Mouse (Mus musculus) G1E (cell line): ENCODE results near the gene 2010109A12Rik. TPM values are rescaled to one million over a fixed set of nuclear protein-coding genes. Genes with fewer than 3 reads are reported as not detected.
A peak's percentile ranks its signal among the peaks of the same experiment; 100 is the strongest.

Source experiments
- ATAC-seq: 2 replicates; pipeline ENCODE4 v1.8.0; 2016; ENCODE audit warnings: mild to moderate bottlenecking; ENCODE audit not compliant: insufficient number of reproducible peaks, poor library complexity, low FRiP score, severe bottlenecking; ENCODE audit errors: extremely low read depth
- DNase-seq: peaks from one replicate; pipeline ENCODE4 v3.0.0; 2012; ENCODE audit warnings: low spot score
- H3K27me3 ChIP-seq: 2 replicates; pipeline ENCODE4 v1.6.1; 2012; ENCODE audit warnings: mild to moderate bottlenecking, low read length, inconsistent platforms; ENCODE audit not compliant: insufficient read depth
- H3K36me3 ChIP-seq: replicated peaks from 2 replicates; pipeline ENCODE3; 2012; ENCODE audit warnings: mild to moderate bottlenecking, inconsistent platforms
- H3K4me1 ChIP-seq: 2 replicates; pipeline ENCODE4 v1.6.1; 2012; ENCODE audit warnings: low read depth, low read length, inconsistent platforms, mixed read lengths; ENCODE audit not compliant: insufficient read depth
- H3K4me3 ChIP-seq: 2 replicates; pipeline ENCODE4 v1.5.1; 2012; ENCODE audit warnings: low read depth, mild to moderate bottlenecking, inconsistent platforms, low read length, moderate library complexity, mixed read lengths
- H3K9me3 ChIP-seq: replicated peaks from 2 replicates; pipeline ENCODE4 v1.6.1; 2012; ENCODE audit warnings: inconsistent platforms
- CTCF ChIP-seq: IDR thresholded peaks from 2 replicates; pipeline ENCODE4 v1.5.1; 2012; ENCODE audit warnings: low read depth, low read length, inconsistent platforms, mixed read lengths
- GATA1 ChIP-seq: IDR thresholded peaks from 2 replicates; pipeline ENCODE4 v1.6.1; 2012; ENCODE audit warnings: borderline replicate concordance, low read length, inconsistent platforms, mixed read lengths
- GATA2 ChIP-seq: IDR thresholded peaks from 2 replicates; pipeline ENCODE4 v1.6.1; 2012; ENCODE audit warnings: low read depth, low read length, inconsistent platforms, borderline replicate concordance
- POLR2AphosphoS5 ChIP-seq: IDR thresholded peaks from 2 replicates; pipeline ENCODE4 v1.6.1; 2012; ENCODE audit warnings: low read depth, low read length, inconsistent platforms; ENCODE audit not compliant: insufficient replicate concordance
- TAL1 ChIP-seq: conservative IDR thresholded peaks from 2 replicates; pipeline ENCODE4 v1.6.1; 2012; ENCODE audit warnings: low read depth, low read length, inconsistent platforms, mixed read lengths
- polyA plus RNA-seq: library from polyadenylated mRNA; stranded (reverse); fragments of >175 nt; gene quantifications from 2 replicates; pipeline ENCODE4 v1.2.3, GENCODE M21; 2012
- total RNA-seq, 2 experiments: library from RNA; stranded (forward) in 1 of 2; stranded (reverse) in 1 of 2; fragments of 200-1000 nt in 1 of 2; fragments of >200 nt in 1 of 2; fragmentation: Nextera tagmentation in 1 of 2; gene quantifications; 2 replicates each; pipeline ENCODE4 v1.2.3; 2014 to 2017

Gene 2010109A12Rik
- total and polyA plus RNA-seq, 3 experiments, result 0.26 to 2.0 (median 1.4) TPM

GRCm38 (mm10) chr5:93174675-93175074 lies 31.6 kb upstream of the 2010109A12Rik start:
- ATAC-seq (no peak), DNase-seq (no peak)
- Histone ChIP-seq H3K9me3 (no peaks in the 10 kb centered on the region), H3K4me1 (peaks cover 4% of the 10 kb centered on the region), H3K36me3 (peaks cover 86% of the 10 kb centered on the region), H3K4me3 (no peak overlapping the region), H3K27me3 (no peaks in the 10 kb centered on the region)
- TF ChIP-seq GATA1, result no peak
- no peak for TF ChIP-seq POLR2AphosphoS5
- TF ChIP-seq TAL1, result no peak

- no peak for TF ChIP-seq CTCF
- no peak for TF ChIP-seq TAL1
- no peak for TF ChIP-seq POLR2AphosphoS5
- TF ChIP-seq GATA2, result no peak
- TF ChIP-seq GATA1, result no peak
- ATAC-seq, result no peak
- H3K4me1 ChIP-seq, result peaks cover 7% of the 10 kb centered on the region
- peaks cover 80% of the 10 kb centered on the region for H3K36me3 ChIP-seq
- H3K27me3 ChIP-seq, result no peaks in the 10 kb centered on the region
- H3K4me3 ChIP-seq, result no peak overlapping the region
- no peak for DNase-seq
- H3K9me3 ChIP-seq, result no peaks in the 10 kb centered on the region
Measured at GRCm38 (mm10) chr5:93178616-93179015, 27.7 kb upstream of the 2010109A12Rik start.

- Histone ChIP-seq H3K36me3 (peaks cover 81% of the 10 kb centered on the region), H3K27me3 (no peaks in the 10 kb centered on the region), H3K9me3 (no peaks in the 10 kb centered on the region), H3K4me1 (peaks cover 11% of the 10 kb centered on the region), H3K4me3 (no peak overlapping the region)
- ATAC-seq (no peak; the same call in 1 of the 2 replicates), DNase-seq (no peak)
- TF ChIP-seq CTCF (no peak), POLR2AphosphoS5 (no peak; the same call in 1 of the 2 replicates), GATA2 (no peak), GATA1 (no peak), TAL1 (no peak)
Measured at GRCm38 (mm10) chr5:93180252-93180651, 26.1 kb upstream of the 2010109A12Rik start.

- H3K9me3 ChIP-seq, result no peaks in the 10 kb centered on the region
- TF ChIP-seq TAL1 (no peak), CTCF (no peak), GATA2 (no peak), POLR2AphosphoS5 (no peak), GATA1 (no peak)
- peaks cover 86% of the 10 kb centered on the region for H3K36me3 ChIP-seq
- no peaks in the 10 kb centered on the region for H3K27me3 ChIP-seq
- no peak overlapping the region for H3K4me3 ChIP-seq
- peaks cover 11% of the 10 kb centered on the region for H3K4me1 ChIP-seq
- DNase-seq (no peak), ATAC-seq (no peak)
Measured at GRCm38 (mm10) chr5:93183311-93183710, 23.0 kb upstream of the 2010109A12Rik start.

- Histone ChIP-seq H3K27me3 (no peaks in the 10 kb centered on the region), H3K4me1 (peaks cover 7% of the 10 kb centered on the region; the same call in 1 of the 2 replicates), H3K9me3 (no peaks in the 10 kb centered on the region), H3K4me3 (no peak overlapping the region), H3K36me3 (peaks cover 81% of the 10 kb centered on the region)
- 0 out of 2 replicates have a peak, but pooled peaks have one; percentile 58 for TF ChIP-seq POLR2AphosphoS5
- no peak for TF ChIP-seq CTCF
- TF ChIP-seq GATA1, result no peak
- TF ChIP-seq GATA2, result no peak
- DNase-seq (no peak), ATAC-seq (no peak)
Measured at GRCm38 (mm10) chr5:93184548-93184947, 21.8 kb upstream of the 2010109A12Rik start.

GRCm38 (mm10) chr5:93189607-93190006 lies 16.7 kb upstream of the 2010109A12Rik start:
- Histone ChIP-seq H3K4me3 (no peak overlapping the region), H3K36me3 (peaks cover 77% of the 10 kb centered on the region), H3K9me3 (no peaks in the 10 kb centered on the region), H3K27me3 (no peaks in the 10 kb centered on the region), H3K4me1 (peaks cover 7% of the 10 kb centered on the region)
- DNase-seq (no peak), ATAC-seq (no peak)
- no peak for TF ChIP-seq TAL1
- no peak for TF ChIP-seq GATA2
- TF ChIP-seq POLR2AphosphoS5, result no peak
- no peak for TF ChIP-seq GATA1
- no peak for TF ChIP-seq CTCF

GRCm38 (mm10) chr5:93190428-93190827 lies 15.9 kb upstream of the 2010109A12Rik start:
- DNase-seq (no peak), ATAC-seq (no peak)
- no peak overlapping the region for H3K4me3 ChIP-seq
- peaks cover 5% of the 10 kb centered on the region; the same call in 1 of the 2 replicates for H3K4me1 ChIP-seq
- H3K9me3 ChIP-seq, result no peaks in the 10 kb centered on the region
- TF ChIP-seq CTCF (no peak), GATA2 (no peak), TAL1 (no peak), POLR2AphosphoS5 (no peak), GATA1 (no peak)
- H3K27me3 ChIP-seq, result no peaks in the 10 kb centered on the region
- peaks cover 73% of the 10 kb centered on the region for H3K36me3 ChIP-seq
